Mouse (Mus musculus): ENCODE measurements around the gene Olfr1392.

- TF ChIP-seq CTCF (IDR thresholded peaks at IDR 0.05; ENCODE audit: low read depth) (no peak), EP300 (IDR thresholded peaks at IDR 0.05; ENCODE audit: low read depth) (no peak)
These were observed 15.3 kb upstream of the Olfr1392 start for GRCm38 (mm10) chr11:49269761-49270160.

All from liver, embryonic 14.5 days (tissue).